Mouse (Mus musculus) brown adipose tissue, adult 24 weeks (tissue): ENCODE measurements around the gene Lair1. TPM values are rescaled to one million over a fixed set of nuclear protein-coding genes. Genes with fewer than 3 reads are reported as not detected.
A peak's percentile ranks its signal among the peaks of the same experiment; 100 is the strongest.

Experiments
- H3K27ac ChIP-seq: fragments of 200-500 bp; replicated peaks from 2 replicates; pipeline ENCODE4 v1.5.1; 2012; ENCODE audit warnings: low read depth, mild to moderate bottlenecking, low read length
- H3K4me1 ChIP-seq: fragments of 200-500 bp; 2 replicates; pipeline ENCODE4 v1.6.1; 2012; ENCODE audit warnings: low read length, mixed read lengths; ENCODE audit not compliant: control insufficient read depth, insufficient read depth, insufficient read length
- H3K4me3 ChIP-seq: fragments of 200-500 bp; 2 replicates; pipeline ENCODE4 v1.5.1; 2012; ENCODE audit warnings: low read depth, mild to moderate bottlenecking, low read length, moderate library complexity; ENCODE audit not compliant: insufficient read depth
- polyA plus RNA-seq: library from polyadenylated mRNA; stranded (reverse); fragments of >200 nt; gene quantifications from 2 replicates; pipeline ENCODE4 v1.2.4, GENCODE M21; 2012; ENCODE audit not compliant: missing spikeins, insufficient read depth, insufficient read length

Gene Lair1
- 1.6 and 1.7 TPM in 2 replicates for polyA plus RNA-seq

DNA sequence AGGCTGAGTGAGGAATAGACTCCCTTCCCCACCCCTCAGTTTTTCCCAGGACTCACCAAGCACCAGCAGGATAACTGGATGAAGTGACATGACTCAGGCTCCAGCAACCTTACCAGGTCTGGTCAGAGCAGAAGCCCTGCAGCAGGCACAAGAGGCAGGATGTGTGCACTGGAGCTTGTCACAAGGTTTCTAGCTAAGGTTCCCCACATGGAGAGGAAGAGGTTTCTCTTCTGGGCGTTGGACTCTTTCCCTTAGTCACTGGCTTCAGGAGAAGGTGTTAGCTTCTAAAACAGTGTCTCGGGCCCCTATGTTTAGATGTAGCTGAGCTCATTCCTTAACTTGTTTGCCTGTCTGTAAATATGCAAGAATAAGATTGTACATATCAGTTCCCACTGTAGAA is at the start of gene Lair1:
Lair1 (minus strand) TSS at position 192 of the 400 bp plus-strand sequence.
- peak within 1 kb of the TSS; percentile 52 for H3K27ac ChIP-seq
- H3K4me1 ChIP-seq: peaks cover 3% of the 10 kb centered on the region; the same call in 1 of the 2 replicates
- H3K4me3 ChIP-seq: peak within 1 kb of the TSS; percentile 40

DNA sequence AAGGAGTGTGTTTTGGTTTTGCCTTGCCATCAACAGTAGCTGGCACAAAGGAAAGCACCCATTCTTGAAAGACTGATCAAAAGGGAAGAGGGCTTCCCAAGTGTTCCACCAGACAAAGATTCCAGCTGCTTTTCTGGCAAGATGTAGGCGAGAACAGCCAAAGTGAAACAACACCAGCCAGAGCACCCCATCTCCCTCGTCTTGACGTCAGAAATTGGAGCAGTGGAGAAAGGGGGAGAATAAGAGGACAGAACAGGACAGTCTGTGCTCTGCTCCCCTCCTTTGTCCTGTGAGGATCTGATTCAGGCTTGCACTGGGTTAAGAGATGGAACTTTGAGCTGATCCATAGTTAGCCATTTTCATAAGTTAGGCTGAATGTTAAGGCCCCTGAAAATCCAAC is 48.8 kb upstream of the Lair1 start:
- no peak overlapping the region for H3K27ac ChIP-seq
- H3K4me1 ChIP-seq: no peaks in the 10 kb centered on the region
- H3K4me3 ChIP-seq: no peak overlapping the region

DNA sequence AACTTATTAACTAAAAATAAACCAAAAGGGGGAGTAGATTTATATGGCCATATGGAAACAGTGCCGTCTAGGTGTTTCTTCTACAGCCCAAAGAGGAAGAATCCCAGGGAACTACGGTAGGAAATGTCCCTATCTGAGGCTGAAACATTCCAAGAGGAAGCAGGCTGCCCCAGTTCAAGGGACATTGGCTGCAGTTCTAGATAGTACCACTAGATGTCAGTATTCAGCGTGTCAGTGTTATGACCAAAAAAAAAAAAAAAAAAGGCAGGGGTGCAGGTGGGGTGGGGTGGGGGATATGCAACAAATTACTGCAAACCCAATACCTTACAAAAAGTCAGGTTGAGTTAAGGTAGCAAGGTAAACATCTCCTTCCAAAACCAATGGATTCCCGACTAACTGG is 40.4 kb upstream of the Lair1 start:
- Histone ChIP-seq H3K27ac (no peak overlapping the region), H3K4me1 (no peaks in the 10 kb centered on the region), H3K4me3 (no peak overlapping the region)

DNA sequence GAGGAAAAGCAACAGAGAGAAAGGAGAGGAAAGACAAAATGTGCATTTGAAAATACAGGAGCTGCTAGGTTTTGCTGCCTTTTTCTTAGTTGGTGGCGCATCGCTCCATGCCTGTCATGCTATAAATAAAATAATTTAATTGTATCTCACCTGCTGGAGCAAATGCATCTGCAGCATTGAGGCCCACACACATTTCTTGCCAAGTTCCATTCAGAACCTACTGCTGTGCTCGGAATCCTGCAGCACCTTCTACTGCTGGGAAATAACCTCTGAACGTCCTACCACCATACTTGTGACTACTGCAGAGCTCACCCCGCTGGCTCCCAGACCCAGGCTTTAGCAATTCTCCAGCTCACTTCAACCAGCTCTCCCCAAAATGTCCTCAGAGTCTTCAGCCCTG is 38.1 kb upstream of the Lair1 start:
- Histone ChIP-seq H3K27ac (no peak overlapping the region), H3K4me3 (no peak overlapping the region), H3K4me1 (no peaks in the 10 kb centered on the region)

DNA sequence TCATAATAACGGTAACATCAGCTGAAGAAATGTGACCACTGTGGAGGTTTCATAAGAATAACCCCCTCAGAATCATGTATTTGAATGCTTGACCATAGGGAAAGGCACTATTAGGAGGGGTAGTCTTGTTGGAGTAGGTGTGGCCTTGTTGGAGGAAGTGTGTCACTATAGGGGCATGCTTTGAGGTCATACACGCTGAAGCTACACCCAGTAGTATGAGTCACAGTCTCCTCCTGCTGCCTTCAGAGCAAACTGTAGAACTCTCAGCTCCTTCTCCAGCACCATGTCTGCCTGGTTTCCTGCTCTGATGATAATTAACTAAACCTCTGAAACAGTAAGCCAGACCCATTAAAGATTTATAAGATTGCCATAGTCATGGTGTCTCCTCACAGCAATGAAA is 35.8 kb upstream of the Lair1 start:
- Histone ChIP-seq H3K4me3 (no peak overlapping the region), H3K4me1 (no peaks in the 10 kb centered on the region), H3K27ac (no peak overlapping the region)

DNA sequence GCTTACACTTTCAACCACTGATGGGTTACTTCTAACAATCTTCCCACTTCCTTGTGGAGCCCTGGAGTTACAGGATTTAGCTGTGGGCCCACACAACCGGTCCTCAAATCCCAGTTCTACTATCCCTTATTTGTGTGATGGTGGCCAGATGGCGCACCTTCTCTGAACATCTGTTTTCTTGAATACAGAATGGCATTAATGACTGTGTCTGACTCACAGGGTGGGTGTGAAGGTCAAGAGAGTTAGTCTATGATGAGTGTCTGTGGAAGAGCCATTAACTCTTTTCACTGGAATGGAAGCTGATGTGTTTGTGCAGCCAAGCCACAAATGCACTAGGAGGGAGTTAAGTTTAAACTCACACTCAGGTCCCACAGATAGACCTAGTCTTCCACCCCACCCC is 35.3 kb upstream of the Lair1 start:
- Histone ChIP-seq H3K4me3 (no peak overlapping the region), H3K27ac (no peak overlapping the region), H3K4me1 (no peaks in the 10 kb centered on the region)

DNA sequence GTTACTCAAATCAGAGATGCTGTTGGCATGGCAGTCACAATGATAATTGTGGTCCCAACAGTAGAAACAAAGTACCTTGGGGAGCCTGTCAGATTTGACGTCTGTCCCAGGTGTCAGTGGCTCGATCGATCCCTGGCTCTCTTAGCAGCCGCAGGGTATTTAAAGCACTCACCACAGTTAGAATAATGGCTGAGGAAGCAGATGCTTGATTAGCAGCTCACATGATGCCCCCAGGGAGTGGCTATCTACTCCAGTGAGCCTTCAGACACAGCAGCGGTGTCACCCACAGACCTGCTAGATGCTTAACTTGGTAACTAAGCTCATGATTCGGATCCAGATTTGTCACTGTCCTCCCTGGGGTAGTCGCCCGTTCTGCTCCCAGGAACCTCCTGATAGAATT is 28.2 kb upstream of the Lair1 start:
- no peak overlapping the region for H3K4me3 ChIP-seq
- no peak overlapping the region for H3K27ac ChIP-seq
- no peaks in the 10 kb centered on the region for H3K4me1 ChIP-seq

DNA sequence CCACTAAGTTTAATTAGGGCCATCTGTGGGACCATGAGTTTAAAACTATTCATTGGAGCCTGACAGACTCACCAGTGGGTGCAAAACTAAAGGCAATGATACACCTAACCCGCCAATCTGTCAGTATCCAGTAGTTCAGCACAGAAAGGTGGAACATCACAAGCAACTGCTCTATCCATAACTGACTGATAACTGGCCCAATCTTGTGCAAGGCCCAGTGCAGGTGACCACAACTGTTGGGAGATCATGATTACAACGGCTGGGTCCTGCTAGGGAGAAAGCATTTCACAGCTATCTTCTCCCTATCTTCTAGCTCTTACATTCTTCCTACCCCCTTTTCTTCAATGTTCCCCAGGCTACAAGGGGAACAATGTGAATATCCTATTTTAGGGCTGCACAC is 25.7 kb upstream of the Lair1 start:
- Histone ChIP-seq H3K27ac (no peak overlapping the region), H3K4me1 (no peaks in the 10 kb centered on the region), H3K4me3 (no peak overlapping the region)

DNA sequence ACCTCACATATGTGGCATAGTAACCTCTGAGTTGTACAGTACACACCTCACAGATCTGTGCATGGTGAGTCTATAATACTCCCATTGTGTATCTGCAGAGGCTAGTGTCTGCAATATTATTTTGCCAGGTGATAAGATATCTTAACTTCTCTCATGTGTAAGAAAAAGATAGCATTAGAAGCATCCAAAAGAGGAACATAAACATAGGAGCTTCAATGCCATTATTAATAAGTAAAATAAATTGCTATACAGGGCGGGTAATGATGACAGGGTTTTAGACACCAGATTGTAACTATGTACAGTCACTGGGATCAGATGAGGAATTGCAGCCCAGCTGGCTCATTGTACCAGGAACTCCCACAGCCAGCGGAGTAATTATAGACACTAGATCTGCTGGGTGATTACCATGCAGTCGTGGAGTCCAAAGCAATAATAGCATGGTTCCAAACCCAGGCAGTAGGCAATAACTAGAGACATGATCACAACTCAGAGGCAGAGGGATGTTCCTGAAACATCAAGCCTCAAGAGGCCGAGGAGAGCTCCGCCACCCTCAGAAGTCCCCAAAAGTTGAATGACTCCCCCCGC is 25.0 kb upstream of the Lair1 start:
- H3K4me3 ChIP-seq: no peak overlapping the region
- no peak overlapping the region for H3K27ac ChIP-seq
- no peaks in the 10 kb centered on the region for H3K4me1 ChIP-seq

DNA sequence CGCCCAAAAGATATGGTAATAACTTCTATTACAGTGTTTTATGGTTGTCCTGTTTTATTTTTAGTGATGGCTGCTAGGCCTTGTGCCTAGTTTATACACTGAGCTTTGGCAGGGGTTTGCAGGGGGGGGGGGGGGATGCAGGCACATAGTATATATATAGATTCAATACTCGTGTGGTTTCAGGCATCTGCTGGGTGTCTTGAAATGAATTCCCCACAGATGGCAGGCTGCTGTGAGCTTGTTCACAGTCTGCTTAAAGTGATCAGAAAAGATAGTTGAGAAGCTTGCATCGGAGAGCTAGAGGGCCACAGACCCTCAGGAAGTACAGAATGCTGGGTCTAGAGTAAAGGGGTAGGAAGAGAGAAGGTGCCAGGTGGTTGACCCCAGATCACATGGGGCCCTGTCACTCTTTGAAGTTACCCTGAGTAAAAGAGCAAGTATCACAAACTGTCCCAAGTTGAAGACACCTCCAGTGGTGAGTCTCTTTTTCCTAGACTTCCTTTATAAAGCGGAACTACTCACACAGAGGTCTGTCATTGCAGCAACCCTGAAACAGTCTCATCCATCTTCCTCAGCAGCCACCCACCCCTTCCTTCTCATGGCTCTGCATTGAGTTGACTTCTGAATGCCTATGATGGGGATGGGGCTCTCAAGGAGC is 24.4 kb upstream of the Lair1 start:
- Histone ChIP-seq H3K27ac (no peak overlapping the region), H3K4me1 (no peaks in the 10 kb centered on the region), H3K4me3 (no peak overlapping the region)

DNA sequence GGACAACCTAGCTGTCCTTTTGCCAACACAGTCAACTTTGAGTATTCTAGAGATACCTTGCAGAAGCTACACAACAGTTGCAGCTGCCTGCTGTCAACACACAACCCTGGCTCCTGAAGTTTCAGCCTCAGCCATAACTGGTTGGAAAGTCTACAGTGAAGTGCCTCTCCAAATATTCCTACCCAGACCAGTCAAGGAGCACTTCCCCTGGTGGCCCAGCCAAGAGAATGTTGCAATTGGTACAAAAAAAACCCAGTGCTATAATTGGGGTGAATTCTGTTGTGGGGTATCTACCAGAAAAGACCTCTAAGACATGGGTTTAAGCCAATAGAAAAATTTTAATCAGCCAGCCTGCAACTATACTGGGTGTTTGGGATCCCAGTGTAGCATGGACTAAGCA is 22.6 kb upstream of the Lair1 start:
- Histone ChIP-seq H3K27ac (no peak overlapping the region), H3K4me1 (no peaks in the 10 kb centered on the region), H3K4me3 (no peak overlapping the region)

DNA sequence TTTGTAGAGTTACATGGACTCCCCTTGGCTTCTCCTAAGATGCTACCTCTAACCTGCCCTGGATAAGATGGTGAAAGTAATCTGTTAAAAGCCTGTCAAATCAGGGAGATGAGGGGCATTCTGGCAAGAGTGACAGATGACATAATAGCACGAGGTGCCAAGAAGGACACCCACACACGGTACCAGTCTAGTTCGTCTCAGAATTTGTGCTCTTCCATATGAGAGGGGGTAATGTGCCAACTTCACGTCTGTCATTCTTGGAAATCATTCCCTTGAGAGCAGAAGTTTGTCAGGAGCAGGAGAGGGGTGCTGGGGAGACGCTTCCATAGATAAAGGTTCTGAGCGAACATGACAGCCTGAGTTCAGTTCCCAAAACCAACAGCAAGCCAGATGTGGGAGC is 21.2 kb upstream of the Lair1 start:
- no peak overlapping the region for H3K27ac ChIP-seq
- H3K4me1 ChIP-seq: no peaks in the 10 kb centered on the region
- H3K4me3 ChIP-seq: no peak overlapping the region

DNA sequence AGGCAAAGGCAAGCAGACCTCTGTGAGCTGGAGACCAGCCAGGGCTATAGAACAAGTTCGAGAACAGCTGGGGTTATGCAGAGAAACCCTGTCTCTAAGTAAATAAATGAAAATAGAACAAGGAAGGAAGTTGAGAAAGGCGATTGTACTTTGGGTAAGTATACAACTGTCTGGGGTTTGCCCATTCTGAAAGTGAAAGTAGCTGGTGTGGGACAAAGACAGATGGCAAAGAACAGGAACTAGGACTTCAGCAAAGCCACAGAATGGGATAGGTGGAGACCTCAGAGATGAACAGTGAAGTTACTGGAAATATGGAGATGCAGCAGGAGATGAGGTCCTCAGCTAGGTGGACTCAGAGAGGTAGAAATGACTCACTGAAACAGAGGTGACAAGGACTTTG is 19.8 kb upstream of the Lair1 start:
- H3K4me1 ChIP-seq: no peaks in the 10 kb centered on the region
- H3K27ac ChIP-seq: peak overlapping the region; percentile 61
- 0 out of 2 replicates have a peak overlapping the region, but pooled peaks have one; percentile 31 for H3K4me3 ChIP-seq

DNA sequence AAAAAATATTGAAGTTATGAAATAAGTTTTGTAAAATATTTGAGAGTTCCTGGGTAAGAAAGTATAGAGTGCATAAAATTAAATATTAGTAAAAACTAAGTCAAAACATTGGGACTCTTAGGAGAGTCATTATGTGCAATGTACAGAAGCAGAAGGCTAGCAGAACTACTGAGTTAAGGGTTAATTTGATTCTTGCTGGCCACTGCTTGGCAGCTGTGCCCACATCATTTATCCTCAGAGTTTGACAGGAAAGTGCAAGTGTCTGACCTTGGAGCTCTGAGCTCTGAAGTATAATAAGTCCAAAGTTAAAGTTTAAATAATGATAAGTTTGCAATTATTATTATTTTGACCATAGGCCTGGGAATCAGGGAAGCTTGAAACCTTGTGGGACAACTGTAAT is 18.7 kb upstream of the Lair1 start:
- no peaks in the 10 kb centered on the region for H3K4me1 ChIP-seq
- H3K27ac ChIP-seq: no peak overlapping the region

DNA sequence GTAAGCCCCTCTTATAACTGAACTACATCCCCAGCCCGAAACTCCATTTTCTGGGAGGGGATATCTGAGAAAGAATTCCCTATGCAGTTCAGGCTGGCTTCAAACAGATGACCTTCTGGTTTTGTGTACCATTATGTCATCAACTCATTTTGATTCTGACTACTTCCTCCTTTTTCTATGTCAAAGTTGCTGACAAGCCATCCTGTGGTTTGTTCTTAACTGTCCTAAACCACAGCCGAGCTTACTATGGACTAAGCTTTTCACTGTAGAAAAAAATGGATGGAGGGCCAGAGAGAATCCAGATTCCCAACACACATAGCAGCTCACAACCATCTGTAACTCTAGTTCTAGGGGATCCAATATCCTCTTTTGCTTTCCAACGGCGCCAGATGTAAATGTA is 17.5 kb upstream of the Lair1 start:
- Histone ChIP-seq H3K27ac (peak overlapping the region; percentile 63), H3K4me3 (no peak overlapping the region), H3K4me1 (no peaks in the 10 kb centered on the region)

More for the DNA sequence above, 18.7 kb upstream of the Lair1 start:
- no peak overlapping the region for H3K4me3 ChIP-seq

DNA sequence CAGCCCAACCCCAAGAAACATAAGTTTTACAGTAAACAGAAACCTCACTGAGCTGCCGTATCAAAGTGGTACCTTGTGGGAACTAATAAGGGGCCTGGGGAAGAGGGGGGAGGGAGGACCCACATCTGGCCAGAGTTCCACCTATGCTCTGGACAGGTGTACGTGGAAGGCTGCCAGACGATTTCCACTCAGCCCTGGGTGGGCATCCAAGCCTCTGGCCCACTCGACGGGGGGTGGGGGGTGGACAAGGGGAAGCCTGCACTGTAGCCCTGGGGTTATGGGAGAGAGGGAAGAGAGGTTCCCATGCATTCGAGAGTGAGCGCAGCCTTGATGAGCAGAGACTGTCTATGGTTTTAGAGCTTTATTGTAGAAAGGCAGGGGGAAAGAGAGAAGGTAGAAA is 16.5 kb upstream of the Lair1 start:
- Histone ChIP-seq H3K27ac (no peak overlapping the region), H3K4me3 (no peak overlapping the region), H3K4me1 (no peaks in the 10 kb centered on the region)
